ENCODE assay signal across 21 mouse cellular contexts in the genomic region with DNA sequence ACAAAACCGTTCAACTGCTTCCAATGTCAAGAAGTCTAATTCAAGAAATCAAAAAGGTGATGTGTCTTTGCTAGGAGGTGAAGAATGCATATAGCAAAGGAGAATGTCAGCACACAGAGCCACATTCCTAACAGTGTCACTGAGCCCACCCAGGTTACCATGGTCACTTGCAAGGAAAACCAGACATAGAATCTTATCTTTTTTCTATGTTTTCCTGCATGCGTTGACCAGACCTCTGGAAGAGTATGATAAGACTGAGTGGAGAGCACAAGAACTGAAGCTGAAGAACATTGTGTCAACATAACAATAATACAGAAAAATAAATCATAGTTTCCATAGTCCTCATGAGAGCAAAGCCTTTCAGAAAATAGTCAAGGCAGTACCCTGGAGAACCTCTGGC.
"Had no signal": no experiment of that assay in that cellular context is flagged by ENCODE, and none has a peak within 500 bp of the region (broad histone marks: within the 10 kb centered on the region; RNA-seq: fewer than 3 reads in every experiment).

No protein-coding gene starts in this region.

- H3K4me2 ChIP-seq: heart, embryonic 11.5 days; hindbrain, embryonic 13.5 days; hindbrain, embryonic 15.5 days; limb, embryonic 12.5 days had no signal

- DNase-seq: gastrocnemius, adult 2 months; gastrocnemius, postnatal 10 days; gastrocnemius, postnatal 25 days; heart, adult 18-20 months; heart, postnatal 10 days; heart, postnatal 4 days; kidney, adult 11 months; kidney, adult 2 months; kidney, postnatal 10 days; kidney, postnatal 25 days; kidney, postnatal 4 days had no signal

- H3K27ac ChIP-seq: gastrocnemius, adult 2 months; hindbrain, embryonic 13.5 days; hindbrain, embryonic 15.5 days; hindbrain, postnatal 0 days; layer of hippocampus, adult 2 months; left cerebral cortex, adult 2 months; limb, embryonic 10.5 days; limb, embryonic 12.5 days; liver, embryonic 14.5 days had no signal

- H3K9ac ChIP-seq: hindbrain, embryonic 13.5 days; hindbrain, embryonic 15.5 days; limb, embryonic 12.5 days; liver, embryonic 14.5 days had no signal

- H3K4me3 ChIP-seq: gastrocnemius, adult 2 months; hindbrain, embryonic 13.5 days; hindbrain, embryonic 15.5 days; layer of hippocampus, adult 2 months; left cerebral cortex, adult 2 months; limb, embryonic 10.5 days; limb, embryonic 12.5 days had no signal

- H3K36me3 ChIP-seq: hindbrain, embryonic 13.5 days; hindbrain, embryonic 15.5 days; limb, embryonic 10.5 days; limb, embryonic 12.5 days had no signal

- H3K9me3 ChIP-seq: hindbrain, embryonic 13.5 days; hindbrain, embryonic 15.5 days; limb, embryonic 10.5 days; limb, embryonic 12.5 days had no signal

- H3K27me3 ChIP-seq: hindbrain, embryonic 13.5 days; hindbrain, embryonic 15.5 days; limb, embryonic 12.5 days had no signal

- H3K4me1 ChIP-seq: hindbrain, embryonic 13.5 days; hindbrain, embryonic 15.5 days; limb, embryonic 10.5 days; limb, embryonic 12.5 days had no signal

- ATAC-seq: hindbrain, postnatal 0 days; intestine, embryonic 16.5 days had no signal
